Comparison of ENCODE assay signal across 20 mouse cellular contexts in the genomic region with DNA sequence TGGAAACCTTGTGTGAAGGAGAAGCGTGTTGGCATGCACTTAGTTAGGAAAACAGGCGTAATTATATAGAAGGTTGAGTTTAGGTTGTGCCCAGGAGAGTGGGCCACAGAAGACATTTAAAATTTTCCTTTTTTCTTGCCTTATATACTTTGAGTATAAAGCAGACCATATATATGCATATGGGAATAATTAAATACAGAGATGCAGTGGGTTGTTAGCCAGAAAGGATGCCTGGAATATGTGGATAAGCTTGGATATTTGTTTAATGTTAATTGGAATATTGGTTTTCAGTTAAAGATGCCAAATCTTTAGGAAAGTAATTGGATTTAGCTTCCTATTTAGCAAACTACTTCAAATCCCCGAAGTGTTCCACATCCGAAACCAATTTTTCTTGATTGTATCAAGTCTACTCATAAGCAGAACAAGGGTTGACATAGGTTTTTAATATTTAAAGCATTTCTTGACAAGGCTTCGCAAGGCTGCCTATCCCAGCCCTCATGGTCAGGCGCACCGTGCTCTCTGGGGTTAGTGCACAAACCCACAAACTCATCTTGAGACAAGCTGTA.
"Had no signal": no experiment of that assay in that cellular context is flagged by ENCODE, and none has a peak within 500 bp of the region (broad histone marks: within the 10 kb centered on the region; RNA-seq: fewer than 3 reads in every experiment).

No protein-coding gene starts in this region.

- ATAC-seq: liver, postnatal 0 days; lung, postnatal 0 days; midbrain, embryonic 13.5 days; midbrain, embryonic 15.5 days had no signal

- H3K27ac ChIP-seq: lung, embryonic 15.5 days; macrophage; midbrain, embryonic 13.5 days; midbrain, embryonic 15.5 days; neural tube, embryonic 13.5 days; neural tube, embryonic 15.5 days; stomach, embryonic 15.5 days; stomach, postnatal 0 days had no signal

- H3K4me3 ChIP-seq: lung, embryonic 15.5 days; megakaryocyte, embryonic 14.5 days; midbrain, embryonic 13.5 days; midbrain, embryonic 15.5 days; myocyte; neural tube, embryonic 13.5 days; neural tube, embryonic 15.5 days; stomach, embryonic 15.5 days had no signal

- H3K9me3 ChIP-seq: lung, embryonic 15.5 days; midbrain, embryonic 13.5 days; midbrain, embryonic 15.5 days; neural tube, embryonic 13.5 days; neural tube, embryonic 15.5 days; stomach, embryonic 15.5 days had no signal

- H3K9ac ChIP-seq: liver, postnatal 0 days; lung, embryonic 15.5 days; midbrain, embryonic 13.5 days; midbrain, embryonic 15.5 days; neural tube, embryonic 13.5 days; neural tube, embryonic 15.5 days; stomach, embryonic 15.5 days had no signal

- H3K4me1 ChIP-seq: lung, embryonic 15.5 days; midbrain, embryonic 15.5 days; stomach, embryonic 15.5 days had no signal

- DNase-seq: liver, postnatal 0 days; lung, adult 2 months; lung, postnatal 14 days; lung, postnatal 36 days; retina, postnatal 1 day; right cerebral cortex, adult 18-20 months; thymus, adult 2 months; thymus, postnatal 36 days had no signal

- H3K4me2 ChIP-seq: lung, embryonic 15.5 days; midbrain, embryonic 11.5 days; midbrain, embryonic 13.5 days; midbrain, embryonic 15.5 days; neural tube, embryonic 13.5 days; neural tube, embryonic 15.5 days; stomach, embryonic 15.5 days had no signal

- H3K27me3 ChIP-seq: lung, embryonic 15.5 days; megakaryocyte, embryonic 14.5 days; midbrain, embryonic 13.5 days; midbrain, embryonic 15.5 days; neural tube, embryonic 13.5 days; neural tube, embryonic 15.5 days; stomach, embryonic 15.5 days had no signal

- H3K36me3 ChIP-seq: lung, embryonic 15.5 days; midbrain, embryonic 15.5 days; neural tube, embryonic 13.5 days; neural tube, embryonic 15.5 days; stomach, embryonic 15.5 days had no signal
